Mouse (Mus musculus) gastrocnemius, adult 8-10 months (tissue): ENCODE results near the gene Sptbn4. TPM values are rescaled to one million over a fixed set of nuclear protein-coding genes. Genes with fewer than 3 reads are reported as not detected.

Experiments used
- DNase-seq, 2 experiments: peaks; one replicate each; pipeline ENCODE4 v3.0.0; 2022; ENCODE audit warnings: low spot score in 2 of 2
- total RNA-seq, 4 experiments: library from RNA; stranded (reverse); gene quantifications; 2 replicates each; pipeline ENCODE4 v1.2.4; 2022

Gene Sptbn4
- total RNA-seq, 4 experiments from 2014 or later: not detected

GRCm38 (mm10) chr7:27355261-27355660 lies 92.2 kb downstream of the Sptbn4 start:
- no peak for DNase-seq

GRCm38 (mm10) chr7:27354783-27355182 lies 92.7 kb downstream of the Sptbn4 start:
- no peak for DNase-seq

GRCm38 (mm10) chr7:27354144-27354543 lies 93.3 kb downstream of the Sptbn4 start:
- DNase-seq: no peak

DNA sequence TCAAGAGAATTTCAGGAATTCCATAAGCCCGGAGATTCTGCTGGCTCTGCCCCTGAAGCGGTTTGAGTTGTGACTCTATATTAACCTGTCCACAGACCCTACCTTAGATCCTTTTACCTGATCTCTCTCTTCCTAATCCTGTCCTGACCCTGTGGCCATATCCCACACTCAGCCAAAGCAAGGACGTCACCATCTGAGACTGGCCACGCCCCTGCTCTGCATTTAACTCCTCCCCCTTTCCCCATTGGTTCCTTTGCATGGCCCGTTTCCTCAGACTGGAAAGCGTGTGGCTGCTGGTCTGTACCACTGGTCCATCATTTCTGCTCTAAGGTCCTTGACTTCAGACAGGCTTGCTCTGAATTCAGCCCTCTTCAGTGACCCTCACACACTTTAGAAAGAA lies 102.0 kb downstream of the Sptbn4 start:
- no peak for DNase-seq

GRCm38 (mm10) chr7:27342595-27342994 lies 104.9 kb downstream of the Sptbn4 start:
- DNase-seq: no peak

DNA sequence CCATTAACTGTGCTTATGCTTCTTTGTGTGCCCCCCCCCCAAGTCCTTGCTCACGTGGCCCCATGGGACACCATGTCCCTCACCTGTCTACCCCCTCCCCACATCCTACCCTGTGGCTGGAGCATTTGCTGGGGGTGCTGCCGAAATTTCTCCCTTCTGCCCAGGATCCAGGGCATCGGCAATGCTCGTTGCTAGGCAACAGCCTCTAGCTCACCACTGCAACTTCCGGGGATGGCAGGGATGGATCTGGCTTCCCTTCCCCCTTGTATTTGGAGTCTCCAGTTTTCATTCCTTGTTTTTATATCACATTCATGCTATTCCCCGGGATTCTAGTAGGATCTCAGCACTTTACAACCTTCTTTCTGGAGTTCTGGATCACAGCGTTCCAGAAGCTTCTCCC lies 108.0 kb downstream of the Sptbn4 start:
- DNase-seq: no peak

DNA sequence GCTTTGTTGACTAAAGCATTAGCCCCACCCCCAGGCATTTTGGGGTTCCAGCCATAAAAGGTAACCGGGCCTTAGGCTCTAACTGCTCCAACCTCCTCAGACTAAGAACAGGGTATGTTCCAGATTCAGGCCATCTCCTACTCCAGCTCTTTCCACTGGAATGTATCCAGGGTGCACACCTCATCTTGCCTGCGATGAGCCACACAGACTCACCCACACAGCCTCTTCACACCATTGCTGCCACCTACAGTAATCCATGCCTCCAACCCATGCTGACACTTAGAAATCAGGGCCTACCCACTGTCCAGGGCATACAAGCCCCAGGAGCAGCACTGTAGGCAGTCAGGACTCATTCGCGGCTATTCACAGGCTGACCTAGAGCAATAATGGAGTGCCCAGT lies 108.4 kb downstream of the Sptbn4 start:
- DNase-seq: no peak

DNA sequence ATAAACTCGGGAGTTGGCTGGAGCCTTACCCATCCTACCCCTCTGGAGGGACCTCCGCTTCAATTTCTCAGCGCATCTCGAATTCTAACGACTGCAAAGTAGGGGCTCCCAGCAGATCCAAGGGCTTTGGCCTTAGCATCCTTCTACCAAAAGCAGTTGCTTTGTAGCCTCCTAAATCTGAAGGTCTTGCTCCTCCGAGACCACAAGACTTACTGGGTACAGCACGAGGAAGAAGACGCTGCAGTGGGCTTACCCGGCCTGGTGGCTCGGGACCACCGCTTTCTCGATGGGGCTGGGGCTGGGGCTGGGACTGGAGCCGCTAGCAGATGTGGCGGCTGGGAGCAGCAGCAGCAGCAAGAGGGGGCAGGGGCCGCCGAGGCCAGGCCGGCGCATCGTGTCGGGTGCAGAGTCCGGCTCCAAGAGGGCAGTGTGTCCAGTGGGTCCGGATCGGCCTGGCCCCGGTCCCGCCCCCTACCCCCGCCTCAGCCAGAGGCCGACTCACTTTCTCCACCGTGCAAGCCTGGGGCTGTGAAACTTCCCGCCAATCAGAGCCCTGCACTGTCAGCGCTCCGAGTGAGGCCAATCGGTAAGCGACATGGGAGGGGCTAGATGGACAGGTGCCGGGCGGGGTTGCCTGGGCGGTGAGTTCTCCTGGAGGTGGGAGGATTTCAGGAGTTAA lies 110.2 kb downstream of the Sptbn4 start, which contains the start of gene Ltbp4:
Gene Ltbp4 (minus strand): TSS at position 518 of the 679 bp plus-strand sequence.
- DNase-seq: no peak

DNA sequence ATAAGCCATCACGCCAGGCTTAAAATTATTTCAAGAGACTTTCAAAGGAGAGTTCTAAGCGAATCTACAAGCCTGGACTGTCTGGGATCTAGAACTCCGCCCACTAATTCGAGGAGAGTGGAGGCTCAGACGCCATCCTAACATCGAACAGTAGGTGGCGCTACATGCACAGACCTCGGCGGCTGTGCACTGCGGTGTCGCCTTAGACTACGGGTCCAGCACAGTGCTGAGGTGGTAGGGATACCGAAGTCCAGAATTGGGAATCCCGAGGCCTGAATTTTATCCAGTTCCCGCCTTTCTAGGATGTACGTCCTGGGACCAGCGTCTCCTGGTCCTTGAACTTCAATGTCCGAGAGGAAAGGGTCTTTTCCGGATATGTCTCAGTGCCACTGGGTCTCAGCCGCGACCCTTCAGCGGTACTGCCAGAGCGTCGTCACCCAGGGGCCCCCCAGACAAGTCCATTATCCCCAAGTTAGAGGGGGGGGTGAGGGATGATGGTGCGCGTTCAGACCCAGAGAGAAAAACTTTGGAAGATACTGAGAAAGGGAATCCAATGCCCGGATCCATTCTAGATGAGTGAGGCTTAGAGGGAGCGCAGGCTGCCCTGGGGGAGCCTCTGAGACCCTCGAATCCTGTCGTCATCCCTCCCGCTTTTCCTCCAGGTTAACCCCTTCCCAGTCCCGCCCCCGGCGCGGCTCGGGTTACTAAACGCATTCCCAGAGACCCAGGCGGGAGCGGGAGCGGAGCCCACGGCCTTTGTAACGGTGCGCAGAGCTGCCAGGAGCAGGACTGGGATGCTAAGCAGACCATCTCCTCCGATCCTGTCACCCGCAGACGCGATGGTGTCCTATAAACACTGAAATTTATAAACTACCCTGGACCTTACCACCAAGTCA lies 111.3 kb downstream of the Sptbn4 start:
- DNase-seq: peak; percentile 79 to 83

GRCm38 (mm10) chr7:27335011-27335720 lies 112.3 kb downstream of the Sptbn4 start:
- DNase-seq: no peak

DNA sequence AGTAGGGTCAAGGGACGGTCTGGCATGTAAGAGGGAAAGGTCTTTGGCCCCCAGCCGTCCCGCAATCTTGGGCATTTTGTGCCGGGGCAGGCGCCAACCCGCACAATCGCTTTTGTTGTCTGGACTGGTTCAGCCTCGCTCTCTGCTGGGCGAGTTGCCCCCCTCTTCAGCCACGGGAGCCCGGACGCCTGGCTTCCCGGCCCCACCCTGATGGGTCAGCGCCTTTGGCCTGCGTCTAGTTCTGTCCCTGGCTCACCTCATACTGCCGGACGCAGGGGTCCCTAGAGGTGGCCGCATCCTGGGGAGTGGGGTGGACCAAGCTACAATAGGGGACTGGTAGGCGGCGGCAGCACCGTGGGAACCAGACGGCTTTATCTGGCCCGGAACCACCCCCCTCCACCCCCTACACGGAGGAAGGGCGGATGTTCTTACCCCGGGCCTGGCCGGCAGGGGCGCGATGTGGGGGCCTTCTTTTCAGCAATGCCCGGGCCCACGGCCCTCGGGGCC lies 113.0 kb downstream of the Sptbn4 start:
- peak in 1 of 2 experiments; percentile 68 for DNase-seq

- no peak for DNase-seq
Measured at GRCm38 (mm10) chr7:27333316-27333941, 114.1 kb downstream of the Sptbn4 start.

DNA sequence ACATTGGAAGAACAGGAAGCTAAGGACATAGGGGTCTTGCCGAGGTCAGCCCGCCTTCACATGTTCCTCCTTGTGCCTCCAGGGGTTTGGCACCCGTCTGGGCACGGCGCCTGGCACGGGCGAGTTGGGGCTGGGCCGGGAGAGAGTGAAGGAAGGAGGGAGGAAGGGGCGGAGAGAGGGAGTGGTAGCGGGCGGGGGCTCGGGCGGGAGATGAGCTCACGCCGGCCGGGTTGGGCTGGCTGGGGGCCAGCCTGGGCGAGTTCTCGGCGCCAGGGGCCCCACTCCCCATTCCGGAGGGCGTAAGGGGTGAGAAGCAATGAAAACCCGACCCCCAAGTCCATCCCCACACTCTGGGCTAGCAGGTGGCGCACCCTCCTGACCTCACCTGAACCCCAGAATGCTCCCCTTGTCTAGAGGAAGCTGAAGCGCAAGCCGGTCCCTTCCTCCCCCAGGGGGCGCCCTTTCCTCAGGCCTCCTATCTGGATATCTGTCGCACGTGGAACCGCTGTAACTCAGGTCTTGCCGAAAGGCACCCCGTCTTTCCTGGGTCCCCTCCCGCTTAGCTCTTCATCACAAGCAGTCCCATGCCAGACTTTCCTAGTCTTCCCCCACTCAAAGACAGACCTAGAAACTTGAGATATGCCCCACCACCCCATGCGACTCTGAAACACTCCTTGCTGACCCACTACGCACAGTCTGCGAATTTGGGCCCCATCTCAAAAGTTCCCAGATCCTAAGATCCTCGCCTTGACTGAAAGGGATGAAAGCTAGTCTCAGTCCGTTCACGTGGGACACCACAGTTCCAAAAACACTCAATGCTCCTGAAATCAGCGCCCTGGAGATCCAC lies 114.9 kb downstream of the Sptbn4 start:
- peak; percentile 89 to 90 for DNase-seq

DNA sequence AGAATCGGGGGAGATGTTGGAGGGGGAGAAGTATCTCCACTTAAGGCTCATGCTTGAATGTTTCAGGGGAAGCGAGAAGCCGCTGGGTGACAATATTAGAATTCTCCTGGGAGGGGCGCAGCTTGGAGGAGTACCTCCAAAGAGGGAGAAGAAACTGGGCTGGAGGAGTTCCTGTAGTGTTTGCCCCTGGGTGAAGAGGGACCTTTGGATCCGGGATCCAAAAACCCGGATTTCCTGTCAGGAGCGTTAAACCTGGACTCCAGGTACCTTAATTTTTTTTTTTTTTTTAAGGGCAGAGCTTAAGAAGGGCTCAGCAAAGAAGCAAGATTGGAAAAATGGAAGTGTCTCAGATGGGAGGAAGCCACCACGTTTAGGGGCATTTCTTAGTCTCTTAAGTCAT lies 115.6 kb downstream of the Sptbn4 start:
- DNase-seq: no peak

GRCm38 (mm10) chr7:27331541-27331851 lies 116.0 kb downstream of the Sptbn4 start:
- DNase-seq: peak in 1 of 2 experiments; percentile 56

DNA sequence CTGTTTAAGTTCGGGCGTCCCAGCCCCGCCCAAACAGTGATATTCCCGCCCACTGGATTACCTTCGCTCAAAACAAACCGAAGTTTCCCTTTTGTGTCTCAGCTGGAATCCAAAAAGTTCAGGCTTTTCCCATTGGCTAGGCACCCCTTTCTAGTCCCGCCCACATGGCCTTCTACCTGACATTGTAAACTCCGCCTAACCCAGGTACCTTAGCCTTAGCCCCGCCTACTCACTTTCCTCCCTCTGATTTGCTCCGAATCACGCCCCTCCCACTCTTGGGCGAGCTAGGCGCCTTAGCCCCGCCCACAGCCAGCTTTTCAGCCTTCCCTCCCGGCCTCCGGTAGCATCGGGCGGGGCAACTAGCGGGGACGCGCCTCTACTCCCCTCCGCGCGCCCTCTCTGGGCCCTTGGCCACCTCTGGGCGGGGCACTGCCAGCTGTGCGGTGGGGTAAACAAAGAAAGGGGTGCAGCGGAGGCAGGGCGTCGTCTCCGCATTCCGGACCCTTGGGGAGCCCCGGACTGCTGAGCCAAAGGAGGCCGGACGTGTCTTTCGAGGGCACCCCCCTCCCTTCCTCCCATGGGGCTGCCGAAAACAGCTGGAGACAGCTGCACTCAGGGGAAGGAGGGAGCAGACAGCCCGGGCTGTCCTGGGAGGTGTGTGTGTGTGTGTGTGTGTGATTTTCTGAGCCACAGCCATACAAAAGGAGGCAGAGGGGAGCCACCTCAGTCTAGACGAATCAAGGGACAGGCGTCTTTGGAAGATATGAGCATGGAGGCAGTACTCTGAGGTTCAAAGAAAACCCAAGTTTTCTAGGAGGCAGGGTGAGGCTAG lies 116.6 kb downstream of the Sptbn4 start:
- DNase-seq: peak; percentile 84 to 93

- DNase-seq: no peak
Measured at GRCm38 (mm10) chr7:27329981-27330380, 117.5 kb downstream of the Sptbn4 start.

GRCm38 (mm10) chr7:27329326-27329947 lies 118.0 kb downstream of the Sptbn4 start:
- DNase-seq: peak; percentile 82 to 84

- peak; percentile 81 to 90 for DNase-seq
Measured at GRCm38 (mm10) chr7:27328648-27329047, 118.8 kb downstream of the Sptbn4 start.
